Mouse (Mus musculus) urinary bladder, postnatal 14 days (tissue): ENCODE measurements at regions not wholly inside any gene's neighbourhood (a gene's known extent, or its start where the extent isn't known, plus 50 kb on each side); places are given as distances from the start of the nearest gene placed in this dataset.
"Not testable (repeated sequence)": the region's sequence is repeated elsewhere in the genome, so short reads cannot be mapped to it uniquely, and the experiment has no call there.

Experiments used
- DNase-seq: peaks from one replicate; pipeline ENCODE4 v3.0.0; 2021; ENCODE audit warnings: low spot score

GRCm38 (mm10) chr16:49409235-49409634 lies 289.8 kb upstream of the Ift57 start:
- DNase-seq, result no peak

GRCm38 (mm10) chr16:49430296-49430695 lies 268.7 kb upstream of the Ift57 start:
- no peak for DNase-seq

DNA sequence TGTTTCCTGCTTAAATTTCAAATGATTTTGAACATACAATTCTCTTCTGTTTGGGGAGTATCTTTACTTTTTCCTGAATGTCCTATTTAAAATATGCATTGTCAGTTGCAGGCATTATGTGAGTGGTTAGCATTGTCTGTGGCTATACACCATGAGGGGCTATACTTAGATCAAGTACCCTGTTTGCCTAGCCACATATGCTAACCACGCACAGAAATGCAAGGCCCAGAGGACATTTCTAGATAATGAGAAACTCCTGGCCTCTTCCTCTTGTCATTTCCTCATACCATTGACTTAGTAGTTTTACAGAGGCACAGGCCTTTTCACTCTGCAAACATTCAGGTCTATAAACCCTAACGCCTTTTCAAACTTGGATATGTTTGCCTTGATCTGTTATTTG lies 267.1 kb upstream of the Ift57 start:
- DNase-seq, result no peak

DNA sequence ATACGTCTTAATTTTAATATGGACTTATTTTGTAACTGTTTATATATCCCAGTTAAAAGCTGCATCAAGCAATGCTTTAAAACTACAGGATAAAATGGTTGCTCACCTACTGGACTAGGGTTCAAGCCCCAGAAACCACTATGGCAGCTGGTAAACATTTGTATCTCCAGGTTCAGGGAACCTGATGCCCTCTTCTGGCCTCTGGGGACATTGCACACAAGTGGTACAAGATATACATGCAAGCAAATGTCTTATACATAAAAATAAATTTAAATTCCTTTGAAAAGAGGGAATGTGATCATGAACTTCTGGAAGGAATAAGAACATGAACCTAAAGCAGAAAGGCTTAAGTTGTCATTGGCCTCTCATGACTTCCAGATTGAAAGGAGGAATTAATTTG lies 257.8 kb upstream of the Ift57 start:
- no peak for DNase-seq

- not testable (repeated sequence) for DNase-seq
Measured at GRCm38 (mm10) chr16:49447356-49447755, 251.7 kb upstream of the Ift57 start.

GRCm38 (mm10) chr16:49493881-49494280 lies 205.2 kb upstream of the Ift57 start:
- no peak for DNase-seq

- no peak for DNase-seq
Measured at GRCm38 (mm10) chr16:49497521-49498010, 201.5 kb upstream of the Ift57 start.

DNA sequence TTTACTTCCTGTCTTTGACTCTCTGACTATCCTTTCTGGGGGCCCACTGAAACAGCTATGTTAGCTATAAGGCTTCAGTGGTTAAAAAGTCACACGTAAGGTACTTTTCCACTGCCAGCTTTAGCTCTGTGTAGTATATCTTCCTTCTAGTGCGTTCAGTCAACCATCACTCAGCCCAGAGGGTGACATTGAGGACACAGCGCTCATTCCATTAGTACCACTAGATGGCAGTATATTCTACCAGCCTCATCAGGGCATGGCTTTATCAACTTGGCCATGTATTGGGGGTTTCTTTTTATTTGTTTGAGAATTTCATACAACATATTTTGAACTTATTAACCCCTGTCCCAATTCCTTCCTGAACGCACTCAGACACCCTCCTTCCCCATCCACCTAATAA lies 198.2 kb upstream of the Ift57 start:
- no peak for DNase-seq

DNA sequence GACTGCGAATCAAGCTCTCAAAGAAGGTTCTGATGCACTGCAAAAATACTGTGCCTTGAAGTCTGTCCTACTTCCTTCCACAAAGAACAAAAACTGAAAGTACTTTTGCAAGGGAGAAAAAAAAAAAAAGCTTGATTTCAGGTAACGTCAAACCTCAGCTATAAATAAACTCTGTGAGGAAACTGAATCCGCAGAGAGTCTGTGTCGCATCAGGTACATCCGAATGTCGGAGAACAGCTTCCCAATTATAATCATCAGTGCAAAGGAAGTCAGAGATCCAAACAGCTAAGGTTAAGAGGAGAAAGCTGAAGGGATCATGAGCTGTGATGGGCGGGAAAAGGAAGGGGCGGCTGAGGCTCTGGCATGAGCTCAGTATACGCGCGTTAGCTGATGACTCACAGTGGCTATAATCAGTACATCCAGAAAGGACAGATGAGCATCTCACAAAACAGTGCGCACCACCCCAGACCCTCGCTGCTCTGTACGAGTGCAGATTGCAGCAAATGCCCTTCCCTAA lies 195.1 kb upstream of the Ift57 start:
- DNase-seq, result no peak

- DNase-seq, result no peak
Measured at GRCm38 (mm10) chr16:49504669-49505068, 194.4 kb upstream of the Ift57 start.

DNA sequence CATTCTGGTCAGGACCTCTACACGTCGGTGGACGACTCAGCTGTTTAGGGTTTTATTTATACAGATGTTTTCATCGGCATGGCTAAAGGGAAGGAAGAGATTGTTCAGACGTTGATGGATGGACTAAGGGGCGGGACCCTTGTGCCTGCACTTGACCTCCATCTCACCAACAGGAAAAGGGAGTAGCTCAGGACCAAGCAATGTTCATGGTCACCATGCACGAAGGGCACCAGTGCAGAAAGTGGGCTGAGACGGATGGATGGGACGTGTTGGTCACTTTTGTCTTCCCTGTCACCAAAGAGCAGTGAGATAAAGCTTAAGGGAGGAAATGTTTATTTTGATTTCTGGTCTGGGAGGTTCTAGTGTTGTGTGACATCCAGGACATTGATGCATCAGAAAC lies 193.8 kb upstream of the Ift57 start:
- no peak for DNase-seq

DNA sequence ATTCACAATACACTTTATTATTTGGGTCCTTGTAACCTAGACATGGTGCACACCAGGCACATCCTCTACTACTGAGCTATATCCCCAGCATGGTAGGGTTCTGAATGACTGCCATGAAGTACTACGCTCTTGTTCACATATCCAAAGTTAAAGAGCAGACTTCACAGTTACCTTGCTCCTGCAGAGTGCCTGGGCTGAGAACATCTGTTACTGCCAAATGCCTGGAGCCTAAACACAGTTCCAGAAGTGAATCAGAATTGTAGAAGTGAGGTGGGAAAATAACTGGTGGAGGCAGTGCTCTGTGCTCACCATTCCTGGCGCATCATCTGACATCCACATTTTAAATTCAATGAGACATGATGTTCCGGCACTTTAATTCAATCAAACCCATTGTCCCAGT lies 180.2 kb upstream of the Ift57 start:
- no peak for DNase-seq

DNA sequence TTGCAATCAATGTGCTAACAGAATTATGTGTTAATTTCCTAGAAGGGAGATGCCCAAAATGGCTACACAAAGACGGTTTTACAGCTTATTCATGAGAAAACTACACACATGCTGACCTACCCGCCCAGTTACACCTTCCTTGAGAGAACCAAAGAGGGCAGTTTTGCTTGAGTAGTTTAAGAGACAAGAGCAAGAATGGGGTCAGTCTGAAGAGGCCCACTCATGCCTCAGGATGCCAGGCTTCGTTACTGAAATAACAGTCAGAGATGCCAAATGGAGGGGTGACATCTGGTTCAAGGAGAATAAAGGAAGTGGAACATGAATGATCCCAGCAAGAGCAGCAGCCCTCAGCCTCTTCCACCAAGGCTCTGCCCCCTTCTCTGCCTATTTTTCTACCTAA lies 178.6 kb upstream of the Ift57 start:
- no peak for DNase-seq

DNA sequence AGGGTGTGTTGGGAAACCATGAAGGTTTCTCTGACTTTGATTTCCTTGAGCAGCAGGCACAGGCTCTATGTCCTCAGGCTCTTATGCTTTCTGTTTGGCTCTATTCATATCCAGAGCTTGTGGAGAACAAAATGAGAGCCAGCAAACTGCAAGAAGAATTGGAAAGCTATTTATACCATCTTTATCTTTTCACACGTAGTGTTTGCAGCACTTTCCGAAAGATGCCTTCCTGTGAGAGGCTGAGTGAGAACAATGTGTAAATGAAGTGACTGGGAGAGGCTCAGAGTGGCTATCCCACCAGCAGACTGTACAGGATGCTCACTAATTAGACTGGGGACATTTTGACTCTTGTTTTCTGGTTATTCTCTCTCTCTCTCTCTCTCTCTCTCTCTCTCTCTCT lies 177.3 kb upstream of the Ift57 start:
- no peak for DNase-seq

DNA sequence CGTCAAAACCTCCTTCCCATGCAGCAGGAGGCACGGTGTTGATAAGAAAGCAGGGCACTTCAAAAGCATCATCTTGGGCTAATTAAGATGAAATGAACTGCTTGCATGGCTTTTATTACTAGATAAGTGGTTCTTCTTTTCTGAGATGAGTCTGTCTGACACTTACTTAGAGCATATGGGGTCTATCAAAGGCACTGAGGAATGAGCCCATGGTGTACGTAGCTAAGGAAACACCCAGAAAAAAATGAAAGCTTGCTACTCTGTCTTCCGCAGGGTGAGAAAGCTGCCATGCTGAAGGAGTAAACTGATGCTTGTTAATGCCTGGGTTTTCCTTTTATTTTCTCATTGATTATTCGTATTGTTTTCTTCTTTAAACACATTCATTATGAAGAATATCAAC lies 176.5 kb upstream of the Ift57 start:
- DNase-seq, result no peak

GRCm38 (mm10) chr16:49528618-49529017 lies 170.4 kb upstream of the Ift57 start:
- not testable (repeated sequence) for DNase-seq

DNA sequence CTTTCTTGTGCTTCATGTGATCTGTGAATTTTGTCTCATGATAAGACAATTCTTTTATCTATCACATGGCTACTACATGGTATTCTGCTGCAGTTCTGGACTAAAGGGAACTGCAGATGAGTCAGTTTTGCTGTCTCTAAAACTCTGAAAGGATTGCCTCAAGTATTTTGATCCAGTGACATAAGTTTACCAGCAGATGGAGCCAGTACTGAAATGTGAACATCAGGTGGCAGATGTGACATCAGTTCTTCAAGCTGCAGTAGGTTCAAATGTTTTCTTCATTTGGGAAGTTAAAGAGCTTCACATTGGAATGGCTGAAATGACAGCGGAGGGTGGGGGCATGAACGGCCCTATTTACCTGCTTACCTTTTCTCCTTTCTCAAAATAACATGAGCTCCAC lies 170.0 kb upstream of the Ift57 start:
- DNase-seq, result no peak

DNA sequence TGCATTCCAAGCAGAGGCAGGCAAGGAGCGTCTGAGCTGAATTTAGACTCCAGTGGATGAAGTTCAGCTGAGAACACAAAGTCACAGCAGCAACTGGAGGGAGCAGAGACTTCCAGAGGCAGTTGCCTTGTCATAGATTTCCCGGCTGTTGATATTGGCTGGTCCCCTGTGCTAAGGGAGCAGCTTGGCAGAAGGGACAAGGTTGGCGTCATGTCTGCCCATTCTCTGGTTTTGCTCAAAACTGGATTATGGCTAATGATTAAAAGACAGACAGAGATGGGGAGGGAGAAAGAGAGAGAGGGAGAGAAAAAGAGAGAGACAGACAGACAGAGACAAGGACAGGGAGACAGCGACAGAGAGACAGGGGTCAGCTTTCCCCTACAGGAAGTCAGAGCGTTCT lies 169.0 kb upstream of the Ift57 start:
- DNase-seq, result no peak

GRCm38 (mm10) chr16:49532071-49532686 lies 166.9 kb upstream of the Ift57 start:
- no peak for DNase-seq

DNA sequence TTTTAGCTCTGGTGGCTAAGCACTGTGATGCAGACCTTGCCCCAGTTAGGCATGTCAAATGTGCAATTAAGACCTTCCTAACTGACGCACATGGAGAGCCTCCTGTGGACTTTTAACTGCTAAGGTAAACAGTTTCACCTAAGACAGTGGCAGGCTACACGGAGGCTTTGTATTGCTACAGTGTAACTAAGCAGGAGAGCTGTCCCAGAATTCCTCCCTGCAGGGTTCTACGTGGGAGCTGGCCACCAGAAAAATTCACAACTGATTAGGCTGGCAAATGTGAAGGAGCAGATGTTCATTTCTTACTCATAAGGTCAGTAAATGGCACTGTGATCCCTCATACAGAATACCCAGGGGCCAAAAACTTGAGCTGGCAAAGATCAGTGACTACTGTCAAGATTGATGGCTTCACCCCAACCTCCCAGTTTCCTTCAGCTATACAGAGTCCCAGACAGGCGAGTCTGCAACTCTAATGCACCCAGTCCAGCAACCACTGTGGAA lies 165.5 kb upstream of the Ift57 start:
- DNase-seq, result no peak

GRCm38 (mm10) chr16:49550231-49550630 lies 148.8 kb upstream of the Ift57 start:
- no peak for DNase-seq

DNA sequence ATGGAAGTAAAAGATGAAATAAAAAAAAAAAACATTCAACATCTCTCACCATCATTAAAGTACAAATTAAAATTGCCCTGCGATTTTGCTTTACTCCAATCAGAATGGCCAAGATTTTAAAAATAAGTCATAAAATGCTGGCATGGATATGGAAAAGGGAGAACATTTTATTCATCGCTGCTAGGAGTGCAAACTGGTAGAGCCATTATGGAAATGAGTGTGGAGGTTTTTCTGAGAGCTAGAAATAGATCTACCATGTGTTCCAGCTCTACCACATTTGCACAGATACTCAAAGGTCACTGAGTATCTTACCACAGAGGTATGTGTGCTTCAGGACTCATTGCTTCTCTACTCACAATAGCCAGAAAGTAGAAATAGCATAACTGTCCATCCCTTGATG lies 129.0 kb upstream of the Ift57 start:
- no peak for DNase-seq

GRCm38 (mm10) chr16:49572485-49573170 lies 126.4 kb upstream of the Ift57 start:
- no peak for DNase-seq

- DNase-seq, result no peak
Measured at GRCm38 (mm10) chr16:49573171-49573517, 125.9 kb upstream of the Ift57 start.
